Mouse (Mus musculus) cerebellum, postnatal 14 days (tissue): ENCODE data around the gene Ralgapa2.

ENCODE experiments used
- DNase-seq, 2 experiments: peaks; one replicate each; pipeline ENCODE4 v3.0.0; 2021; ENCODE audit warnings: mixed read lengths in 2 of 2

Ralgapa2 gene

DNA sequence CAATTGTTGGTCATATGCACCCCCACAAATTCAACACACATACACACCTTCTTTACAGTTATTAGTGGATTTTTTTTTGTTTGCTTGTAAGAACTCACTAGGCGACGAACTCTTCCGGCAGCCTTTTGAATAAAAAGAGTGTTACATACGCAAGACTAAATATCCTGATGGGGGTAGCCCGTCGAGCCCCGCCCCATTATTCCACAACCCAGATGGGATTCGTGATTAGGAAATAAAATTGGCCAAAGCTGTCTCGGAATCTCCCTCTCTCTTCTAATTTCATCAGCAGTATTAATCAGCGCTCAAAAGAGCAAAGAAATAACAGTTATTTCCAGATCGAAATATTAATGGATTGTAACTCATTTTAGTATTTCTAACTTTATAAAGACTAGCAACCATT is 292.4 kb downstream of the Ralgapa2 start:
- DNase-seq, result no peak

GRCm38 (mm10) chr2:146218881-146219535 is 293.1 kb downstream of the Ralgapa2 start:
- DNase-seq, result peak; percentile 26 to 32

GRCm38 (mm10) chr2:146218161-146218691 is 293.9 kb downstream of the Ralgapa2 start:
- peak; percentile 38 to 47 for DNase-seq

DNA sequence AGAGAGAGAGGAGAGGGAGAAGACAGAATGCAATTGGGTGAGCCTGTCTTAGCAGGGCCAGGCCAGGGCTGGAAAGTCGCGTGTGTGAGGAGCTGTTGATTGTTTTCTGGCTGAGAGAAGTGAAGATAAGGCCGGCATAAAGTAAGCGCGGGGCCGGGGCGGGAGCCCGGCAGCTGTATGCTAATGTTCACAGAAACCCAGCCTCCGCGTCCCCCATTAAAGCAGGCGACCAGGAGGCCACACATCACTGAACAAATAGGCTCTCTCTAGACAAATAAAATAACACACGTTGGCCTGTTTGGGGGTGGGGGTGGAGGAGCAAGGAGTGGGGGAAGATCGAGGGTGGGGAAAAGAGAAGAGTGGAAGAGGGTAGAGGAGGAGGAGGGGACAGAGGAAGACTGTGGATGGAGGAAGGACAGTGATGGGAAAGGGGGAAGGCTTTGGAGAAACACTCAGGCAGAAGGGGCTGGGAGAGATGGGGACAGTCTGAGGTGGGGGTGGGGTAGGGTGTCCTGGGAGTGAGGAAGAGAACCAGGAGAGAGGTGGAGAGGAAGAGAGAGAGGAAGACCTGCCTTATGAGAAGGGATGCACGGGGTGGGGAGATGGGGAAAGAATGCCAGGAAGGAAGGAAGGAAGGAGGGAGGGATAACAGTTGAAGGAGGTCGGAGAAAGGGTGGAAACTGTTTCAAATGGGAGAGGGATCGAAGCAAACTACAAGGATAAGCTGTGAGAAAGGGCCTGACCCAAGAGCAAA is 294.7 kb downstream of the Ralgapa2 start:
- no peak for DNase-seq

DNA sequence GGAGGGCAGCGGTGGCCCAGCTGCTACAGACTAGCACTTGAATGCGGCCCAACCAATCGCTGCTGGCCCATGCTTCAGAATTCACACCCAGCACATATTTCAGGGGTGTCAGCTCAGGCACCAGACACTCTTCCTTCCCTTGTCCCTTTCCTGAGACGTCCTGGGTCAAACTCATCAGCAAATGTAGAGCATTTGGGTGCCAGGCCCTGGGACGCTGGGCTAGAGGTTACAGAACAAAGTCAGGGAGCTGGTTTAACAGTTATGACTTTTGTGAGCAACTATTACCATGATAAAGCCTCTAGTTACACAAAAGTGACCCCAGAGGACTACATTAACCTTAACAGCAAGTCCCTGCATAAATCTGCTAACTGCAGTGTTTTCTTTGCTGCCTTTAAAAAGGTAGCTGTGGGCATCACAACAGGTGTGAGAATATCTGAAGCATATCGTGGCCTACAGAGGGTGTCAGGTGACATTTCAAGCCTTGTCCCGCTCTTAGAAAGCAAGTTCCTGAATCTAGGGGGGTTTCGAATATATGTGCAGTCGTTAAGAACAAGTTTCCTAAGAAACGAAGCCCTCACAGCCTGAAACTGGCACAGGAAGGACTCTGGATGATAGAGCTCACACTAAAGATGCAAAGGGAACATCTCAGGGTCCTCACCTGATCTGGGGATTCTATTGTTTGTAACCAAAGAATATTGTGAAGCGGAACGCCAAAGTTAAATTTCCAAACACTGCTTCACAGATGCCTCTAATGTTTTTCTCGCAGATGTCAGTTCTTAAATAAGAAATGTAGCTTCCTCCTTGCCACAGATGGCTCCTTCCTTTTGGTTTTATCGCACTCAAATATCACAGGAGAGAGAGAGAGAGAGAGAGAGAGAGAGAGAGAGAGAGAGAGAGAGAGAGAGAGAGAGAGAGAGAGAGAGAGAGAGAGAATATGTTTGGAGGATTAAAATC is 295.8 kb downstream of the Ralgapa2 start:
- DNase-seq, result no peak

GRCm38 (mm10) chr2:146214715-146215114 is 297.4 kb downstream of the Ralgapa2 start:
- peak; percentile 73 to 88 for DNase-seq

DNA sequence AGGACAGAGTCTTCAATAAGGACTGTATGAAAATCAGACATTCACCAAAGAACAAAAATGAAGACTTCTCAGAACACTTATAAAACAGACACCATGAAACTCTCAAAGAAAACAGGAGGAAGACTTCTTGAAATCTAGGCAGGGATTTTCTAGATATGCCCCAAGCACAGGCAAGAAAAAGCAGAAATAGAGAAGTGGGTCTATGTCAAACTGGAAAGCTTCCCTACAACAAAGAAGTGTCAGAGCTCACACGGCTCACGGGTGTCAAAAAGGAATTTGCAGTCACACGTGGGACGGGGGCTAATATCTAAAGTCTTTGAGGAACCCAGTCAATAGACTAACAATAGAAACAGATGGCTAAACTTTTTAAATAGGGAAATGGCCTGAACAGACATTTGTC is 301.2 kb downstream of the Ralgapa2 start:
- no peak for DNase-seq

GRCm38 (mm10) chr2:146197947-146198346 is 314.2 kb downstream of the Ralgapa2 start:
- no peak for DNase-seq

DNA sequence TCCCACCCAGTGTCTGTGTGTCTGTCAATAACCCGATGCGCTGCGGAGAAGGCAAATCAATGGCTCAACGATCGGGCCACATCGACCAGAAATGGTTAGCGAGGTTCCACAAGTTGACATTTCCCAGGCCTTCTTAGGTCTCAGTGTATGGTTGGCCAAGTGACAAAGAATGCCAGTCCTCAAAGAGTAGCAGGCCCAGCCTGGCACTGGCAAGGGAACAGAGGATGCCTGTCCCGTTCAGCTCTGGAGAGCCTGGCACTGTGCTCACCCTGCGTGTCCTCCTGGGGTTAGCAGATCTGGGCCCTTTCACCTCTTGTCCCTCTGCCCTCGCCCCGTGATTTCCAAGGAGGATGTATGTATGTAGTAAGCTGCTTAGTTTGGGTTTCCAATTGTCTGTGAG is 316.0 kb downstream of the Ralgapa2 start:
- no peak for DNase-seq
